In the genomic region with DNA sequence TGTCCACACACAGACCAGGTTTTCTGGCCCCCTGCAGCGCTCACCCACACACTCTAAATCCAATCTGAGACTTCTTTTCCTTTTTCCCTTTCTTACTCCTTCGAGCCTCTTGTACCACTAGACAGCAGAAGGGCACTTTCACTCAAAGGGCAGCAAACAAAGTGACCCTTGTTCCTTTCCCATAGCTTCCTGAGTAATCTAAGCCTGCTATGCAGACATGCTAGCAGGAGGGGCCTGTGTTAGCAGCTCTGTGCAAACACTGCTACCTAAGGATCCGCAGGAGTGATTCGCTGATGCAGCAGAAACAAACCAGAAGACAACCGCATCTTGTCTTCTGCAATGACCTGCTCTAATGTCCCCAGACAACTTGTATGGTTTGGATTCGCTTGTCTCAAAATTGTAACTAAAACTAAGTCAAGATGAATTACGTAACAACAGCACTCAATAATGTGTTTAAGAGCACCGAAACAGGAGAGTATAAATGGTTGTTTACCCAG, we compare ENCODE assay signal across 17 mouse cellular contexts. TPM values are rescaled to one million over a fixed set of nuclear protein-coding genes. Genes with fewer than 3 reads are reported as not detected.
DNase-seq lines count a peak whose midpoint lies in the region; ATAC-seq and TF ChIP-seq lines count a peak whose summit lies in the region.
"Had no signal": no experiment of that assay in that cellular context is flagged by ENCODE, and none has a peak within 500 bp of the region (broad histone marks: within the 10 kb centered on the region; RNA-seq: fewer than 3 reads in every experiment).

No protein-coding gene starts in this region.

- intact Hi-C loops in heart, postnatal 25 days (cut with DNase I), result no loop called here

- no peak for ATAC-seq in heart, embryonic 13.5 days (ENCODE audit: extremely low read depth, insufficient number of reproducible peaks, low FRiP score, low TSS enrichment)
- no peak for ATAC-seq in midbrain, postnatal 0 days (ENCODE audit: low FRiP score)
- ATAC-seq: Patski had no signal

- H3K4me3 ChIP-seq in heart, embryonic 13.5 days, result no peak overlapping the region
- H3K4me3 ChIP-seq in midbrain, embryonic 10.5 days, result no peak overlapping the region
- H3K4me3 ChIP-seq in midbrain, postnatal 0 days (ENCODE audit: low read depth, low read length), result no peak overlapping the region
- no peak overlapping the region for H3K4me3 ChIP-seq in cerebellum, adult 2 months (replicated peaks; ENCODE audit: insufficient read depth, low read depth, low read length)
- H3K4me3 ChIP-seq: embryonic facial prominence, embryonic 15.5 days; liver, embryonic 13.5 days; megakaryocyte, embryonic 14.5 days had no signal

- WGBS in heart, embryonic 13.5 days, result 60% methylated on average over 8 of the region's 8 CpGs
- 71% methylated on average over 8 of the region's 8 CpGs for WGBS in midbrain, embryonic 10.5 days
- 68% methylated on average over 8 of the region's 8 CpGs for WGBS in midbrain, postnatal 0 days
- 82% methylated on average over 8 of the region's 8 CpGs for WGBS in cerebellum, adult 2 months

- DNase-seq in heart, postnatal 25 days (ENCODE audit: low spot score), result no peak
- DNase-seq in midbrain, embryonic 10.5 days (ENCODE audit: low spot score), result no peak
- DNase-seq in midbrain, postnatal 0 days (ENCODE audit: low spot score), result no peak
- peak; percentile 32 for DNase-seq in kidney, adult 9 months
- peak; percentile 40 for DNase-seq in mesoderm, embryonic 11.5 days (ENCODE audit: low read depth, low spot score)
- no peak for DNase-seq in cerebellum, adult 2 months
- DNase-seq in urinary bladder, postnatal 14 days (ENCODE audit: low spot score), result no peak
- DNase-seq: adrenal gland, postnatal 25 days; cerebellum, adult 11-12 months; liver, embryonic 13.5 days; retina, postnatal 1 day; thymus, postnatal 25 days had no signal

- no peak overlapping the region for H3K4me2 ChIP-seq in heart, embryonic 13.5 days
- no peak overlapping the region for H3K4me2 ChIP-seq in midbrain, postnatal 0 days (ENCODE audit: low read depth, low read length, poor library complexity, severe bottlenecking)
- H3K4me2 ChIP-seq: embryonic facial prominence, embryonic 15.5 days; liver, embryonic 13.5 days had no signal

- H3K9ac ChIP-seq in heart, embryonic 13.5 days, result peak overlapping the region; percentile 54; the same call in 1 of the 2 replicates
- no peak overlapping the region for H3K9ac ChIP-seq in midbrain, postnatal 0 days (replicated peaks; ENCODE audit: low read length, poor library complexity, severe bottlenecking)
- H3K9ac ChIP-seq: embryonic facial prominence, embryonic 15.5 days; liver, embryonic 13.5 days had no signal

- H3K36me3 ChIP-seq in heart, embryonic 13.5 days, result peaks cover 3% of the 10 kb centered on the region; the same call in 1 of the 2 replicates
- H3K36me3 ChIP-seq in midbrain, embryonic 10.5 days, result no peaks in the 10 kb centered on the region
- no peaks in the 10 kb centered on the region for H3K36me3 ChIP-seq in midbrain, postnatal 0 days (ENCODE audit: insufficient read depth, low read length)
- H3K36me3 ChIP-seq: embryonic facial prominence, embryonic 15.5 days; liver, embryonic 13.5 days had no signal

- no peak for TF ChIP-seq CTCF in midbrain, postnatal 0 days (IDR thresholded peaks at IDR 0.05)
- TF ChIP-seq CTCF in cerebellum, adult 2 months (IDR thresholded peaks at IDR 0.05; ENCODE audit: borderline replicate concordance, insufficient read depth, low read depth, low read length), result no peak

- peak overlapping the region; percentile 73 for H3K27ac ChIP-seq in heart, embryonic 13.5 days (replicated peaks)
- H3K27ac ChIP-seq in midbrain, embryonic 10.5 days (replicated peaks), result 0 out of 2 replicates have a peak overlapping the region, but pooled peaks have one; percentile 28
- no peak overlapping the region for H3K27ac ChIP-seq in midbrain, postnatal 0 days (ENCODE audit: low read depth, low read length)
- no peak overlapping the region for H3K27ac ChIP-seq in cerebellum, adult 2 months (ENCODE audit: insufficient read depth, low read length)
- H3K27ac ChIP-seq: embryonic facial prominence, embryonic 15.5 days; liver, embryonic 13.5 days had no signal

- no peak for TF ChIP-seq POLR2A in cerebellum, adult 2 months (IDR thresholded peaks at IDR 0.05; ENCODE audit: borderline replicate concordance, insufficient read depth, low read length)

- no peaks in the 10 kb centered on the region for H3K27me3 ChIP-seq in heart, embryonic 13.5 days (replicated peaks)
- H3K27me3 ChIP-seq in midbrain, embryonic 10.5 days (ENCODE audit: low read depth, poor library complexity, severe bottlenecking), result no peaks in the 10 kb centered on the region
- no peaks in the 10 kb centered on the region for H3K27me3 ChIP-seq in midbrain, postnatal 0 days (ENCODE audit: insufficient read depth, low read length)
- no peaks in the 10 kb centered on the region for H3K27me3 ChIP-seq in cerebellum, adult 2 months (ENCODE audit: control insufficient read depth, insufficient read depth, low read length)
- H3K27me3 ChIP-seq: embryonic facial prominence, embryonic 15.5 days; liver, embryonic 13.5 days; megakaryocyte, embryonic 14.5 days; Patski had no signal

- no peaks in the 10 kb centered on the region for H3K9me3 ChIP-seq in heart, embryonic 13.5 days
- H3K9me3 ChIP-seq in midbrain, embryonic 10.5 days (replicated peaks), result no peaks in the 10 kb centered on the region
- no peaks in the 10 kb centered on the region for H3K9me3 ChIP-seq in midbrain, postnatal 0 days (ENCODE audit: low read length)
- H3K9me3 ChIP-seq: embryonic facial prominence, embryonic 15.5 days; liver, embryonic 13.5 days; megakaryocyte, embryonic 14.5 days had no signal

- peaks cover 24% of the 10 kb centered on the region for H3K4me1 ChIP-seq in heart, embryonic 13.5 days
- H3K4me1 ChIP-seq in midbrain, embryonic 10.5 days, result peaks cover 7% of the 10 kb centered on the region
- H3K4me1 ChIP-seq in midbrain, postnatal 0 days (ENCODE audit: insufficient read depth, low read length), result no peaks in the 10 kb centered on the region
- H3K4me1 ChIP-seq in cerebellum, adult 2 months (ENCODE audit: control insufficient read depth, insufficient read depth, low read length), result peaks cover 5% of the 10 kb centered on the region
- H3K4me1 ChIP-seq: liver, embryonic 13.5 days had no signal

RNA-seq across cellular contexts. Expression of gene Me1, which starts 12.0 kb away (rescaled TPM):
- polyA plus RNA-seq in heart, embryonic 13.5 days (2015; fragmentation: Nextera tagmentation; extraction: Ambion mirVana), result 32.2 and 32.6 TPM in 2 replicates
- total RNA-seq in heart, postnatal 25 days (2021), result 10 to 100 TPM; 86.7 to 92.3 TPM
- 9.9 and 10.9 TPM in 2 replicates for polyA plus RNA-seq in midbrain, embryonic 10.5 days (2016; fragmentation: Nextera tagmentation; extraction: Ambion mirVana)
- 37.0 and 41.6 TPM in 2 replicates for total RNA-seq in midbrain, postnatal 0 days (2014; rRNA removed)
- polyA plus RNA-seq in midbrain, postnatal 0 days (2015; fragmentation: Nextera tagmentation; extraction: Ambion mirVana), result 62.8 and 64.7 TPM in 2 replicates
- polyA plus RNA-seq in cerebellum, adult 2 months (2012; rRNA removed), result 55.7 and 56.3 TPM in 2 replicates

RNA-seq across cellular contexts. Expression of gene Prss35, which starts 59.7 kb away (rescaled TPM):
- polyA plus RNA-seq in heart, embryonic 13.5 days (2015; fragmentation: Nextera tagmentation; extraction: Ambion mirVana), result 30.6 and 38.0 TPM in 2 replicates
- total RNA-seq in heart, postnatal 25 days (2021), result under 1 TPM; 0.34 to 0.45 TPM
- 1.8 and 2.0 TPM in 2 replicates for polyA plus RNA-seq in midbrain, embryonic 10.5 days (2016; fragmentation: Nextera tagmentation; extraction: Ambion mirVana)
- 7.5 and 8.0 TPM in 2 replicates for total RNA-seq in midbrain, postnatal 0 days (2014; rRNA removed)
- 5.2 and 6.8 TPM in 2 replicates for polyA plus RNA-seq in midbrain, postnatal 0 days (2015; fragmentation: Nextera tagmentation; extraction: Ambion mirVana)
- 2.5 and 3.1 TPM in 2 replicates for polyA plus RNA-seq in cerebellum, adult 2 months (2012; rRNA removed)
- total RNA-seq: hematopoietic stem cell, adult 5-6 weeks had no signal

Comparison
In these comparisons a context has a peak if more than half of its experiments do, and no peak if none do; other contexts are left out.
1. H3K27ac ChIP-seq: peak in heart, embryonic 13.5 days (single experiment) and midbrain, embryonic 10.5 days (single experiment); none in midbrain, postnatal 0 days (single experiment) and cerebellum, adult 2 months (single experiment).
2. DNase-seq: peak in kidney, adult 9 months (single experiment) and mesoderm, embryonic 11.5 days (single experiment); none in heart, postnatal 25 days (single experiment), midbrain, embryonic 10.5 days (single experiment), midbrain, postnatal 0 days (single experiment), cerebellum, adult 2 months (0 of 2) and urinary bladder, postnatal 14 days (single experiment).